Mouse (Mus musculus) lung, postnatal 25 days (tissue): Measurements from ENCODE around the gene Cphx3.
"Not testable (repeated sequence)": the region's sequence is repeated elsewhere in the genome, so short reads cannot be mapped to it uniquely, and the experiment has no call there.

Experiments used
- DNase-seq: peaks from one replicate; pipeline ENCODE4 v3.0.0; 2022; ENCODE audit warnings: low spot score

Gene Cphx3

DNA sequence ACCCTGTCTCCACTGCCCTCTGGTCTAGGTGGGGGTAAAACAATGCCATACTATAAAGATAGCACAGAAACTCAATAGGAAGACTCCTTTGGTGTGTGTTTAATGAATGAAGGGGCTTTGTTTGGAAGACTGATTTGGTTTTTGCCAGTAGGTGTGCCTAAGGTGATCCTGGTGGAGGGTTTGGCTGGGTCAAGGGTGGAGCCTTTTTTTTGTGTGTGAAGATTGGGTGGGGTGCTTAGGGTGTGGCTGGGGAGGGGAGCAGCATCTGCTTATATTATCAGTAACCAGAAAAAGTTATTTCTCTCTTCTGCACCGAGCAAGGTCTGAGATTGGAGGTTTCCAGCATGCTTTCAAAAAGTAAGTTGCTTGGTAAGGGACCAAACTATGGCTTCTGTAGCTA, at the start of gene Cphx3:
Gene Cphx3 (plus strand): TSS at position 301 of the 400 bp plus-strand sequence.
- not testable (repeated sequence) for DNase-seq

DNA sequence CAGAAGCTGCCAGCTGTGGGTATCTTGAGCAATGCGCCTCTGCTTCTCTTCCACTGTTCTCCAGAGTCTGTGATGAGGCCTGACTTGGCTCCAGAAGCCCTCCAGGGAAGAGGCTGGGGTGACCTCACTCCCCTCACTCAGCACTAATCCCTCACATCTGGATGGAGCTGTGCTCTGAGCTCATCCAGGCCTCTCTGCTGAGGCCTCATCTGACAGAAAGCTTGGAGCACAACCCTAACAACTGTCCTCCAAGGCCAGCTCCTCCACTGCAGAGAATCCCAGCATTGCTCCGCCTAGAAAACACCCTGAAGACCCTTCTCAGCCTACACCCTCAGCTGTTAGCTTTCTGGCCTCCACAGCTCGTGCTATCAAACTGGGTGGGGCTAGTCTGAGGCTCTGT, 47.7 kb upstream of the Cphx3 start:
- DNase-seq: not testable (repeated sequence)

DNA sequence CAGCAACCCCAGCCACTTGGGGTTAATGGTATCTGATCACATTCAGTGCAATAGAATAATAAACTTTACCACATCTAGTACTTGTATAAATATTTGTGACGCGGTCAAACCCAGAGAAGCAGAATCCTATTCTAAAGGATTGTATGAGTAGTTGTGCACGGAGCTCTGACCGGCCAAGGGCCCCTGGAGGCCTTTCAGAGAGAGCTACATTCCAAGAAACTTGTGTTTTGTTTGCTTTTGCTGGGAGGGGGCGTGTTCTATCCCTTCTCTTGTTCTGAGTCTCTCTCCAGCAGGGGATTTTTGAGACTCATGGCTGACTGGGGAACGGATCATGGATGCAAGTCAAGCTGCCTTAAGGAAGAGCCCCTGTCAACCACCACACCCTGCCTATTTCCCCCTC, 46.7 kb upstream of the Cphx3 start:
- DNase-seq: not testable (repeated sequence)

DNA sequence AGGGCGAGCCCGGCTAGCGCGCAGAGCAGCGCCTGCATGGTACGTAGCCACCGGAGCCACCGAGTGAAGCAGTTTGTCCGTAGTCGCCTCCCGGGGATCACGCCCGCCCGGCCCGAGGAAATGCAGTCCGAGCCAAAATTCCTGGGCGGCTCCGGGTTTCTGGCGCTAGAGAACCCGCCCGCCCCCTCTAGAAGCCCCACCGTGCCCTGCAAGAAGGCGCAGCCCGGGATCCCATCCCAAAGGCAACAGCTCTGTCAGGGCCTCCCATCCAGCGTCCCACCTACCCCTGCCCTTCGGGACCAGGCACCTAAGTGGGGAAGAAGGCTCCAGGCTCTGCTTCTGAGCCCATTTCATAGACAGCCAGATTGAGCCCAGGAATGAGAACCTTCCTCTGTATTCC, 39.5 kb upstream of the Cphx3 start, which contains the start of gene Gm9780:
Gene Gm9780 (minus strand): TSS at position 101 of the 400 bp plus-strand sequence.
- DNase-seq: not testable (repeated sequence)

DNA sequence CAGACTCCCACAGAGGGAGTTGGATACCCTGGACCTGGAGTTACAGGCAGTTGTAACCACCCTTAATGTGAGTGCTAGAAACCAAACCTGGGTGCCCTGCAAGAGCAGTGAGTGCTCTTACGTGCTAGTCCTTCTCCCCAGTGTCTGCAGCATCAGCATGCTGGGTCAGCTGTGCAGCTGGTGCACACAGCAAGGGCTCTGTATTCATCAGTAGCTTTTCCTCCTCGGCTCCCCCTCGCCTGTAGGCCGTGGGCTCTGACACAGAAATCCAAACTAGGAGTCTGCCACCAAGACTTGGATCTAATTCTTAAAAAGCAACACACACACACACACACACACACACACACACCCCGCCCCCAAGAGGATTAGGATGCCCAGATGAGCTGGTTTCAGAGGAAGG, 37.1 kb upstream of the Cphx3 start:
- not testable (repeated sequence) for DNase-seq

DNA sequence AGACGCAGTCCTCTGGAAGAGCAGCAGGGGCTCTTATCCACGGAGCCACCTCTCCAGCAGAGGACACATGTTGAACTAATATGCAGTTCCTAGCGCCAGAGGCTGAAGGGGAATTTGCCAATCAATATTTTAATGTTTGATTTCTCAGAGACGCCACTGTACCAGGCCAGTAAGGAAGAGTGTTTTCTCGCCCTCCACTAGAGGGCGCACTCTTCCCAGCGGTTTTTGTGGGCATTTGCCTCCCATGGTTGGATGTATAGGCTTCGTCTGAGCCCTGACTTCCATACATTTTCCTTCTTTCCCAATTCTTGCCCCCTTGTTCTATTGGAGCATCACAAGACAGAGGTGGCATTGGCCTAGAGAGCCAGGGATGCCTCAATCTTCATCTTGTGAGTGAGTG, 35.1 kb upstream of the Cphx3 start:
- DNase-seq: not testable (repeated sequence)

DNA sequence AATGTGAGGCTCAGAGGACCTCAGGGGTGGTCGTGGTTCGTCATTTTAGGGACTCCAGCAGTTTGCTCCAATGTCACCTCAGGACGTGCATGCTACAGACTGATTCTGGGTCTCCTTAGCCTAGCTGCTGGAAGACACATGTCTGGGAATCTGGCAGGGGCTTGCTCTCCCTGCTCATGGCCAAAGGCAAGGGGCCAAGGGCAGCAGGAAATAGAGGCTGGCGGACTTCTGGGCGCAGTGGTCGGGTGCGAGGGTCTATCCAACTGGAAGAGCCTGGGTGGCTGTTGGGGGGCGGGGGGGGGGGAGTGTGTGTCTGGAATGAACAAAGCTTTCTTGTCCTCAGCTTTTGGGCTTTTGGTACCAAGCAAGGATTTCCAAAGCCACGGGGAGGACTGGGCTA, 33.3 kb upstream of the Cphx3 start:
- not testable (repeated sequence) for DNase-seq

DNA sequence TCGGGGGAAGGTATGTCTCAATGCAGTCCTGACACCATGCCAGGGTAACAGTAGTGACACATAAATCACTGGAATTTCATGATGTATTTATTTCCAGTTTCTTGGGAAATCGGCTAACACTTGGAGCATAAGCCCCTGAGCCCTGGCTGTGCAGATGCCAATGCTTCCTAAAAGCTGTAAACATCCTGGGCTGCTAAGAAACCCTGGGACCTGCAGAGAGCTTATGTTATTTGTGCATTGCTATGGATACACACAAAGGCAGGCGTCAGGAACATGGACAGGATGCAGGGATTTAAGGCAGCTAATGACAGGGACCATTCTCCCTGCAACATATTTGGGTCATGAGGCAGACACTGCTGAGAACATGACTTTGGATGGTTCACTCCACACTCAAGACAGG, 23.9 kb upstream of the Cphx3 start:
- not testable (repeated sequence) for DNase-seq

DNA sequence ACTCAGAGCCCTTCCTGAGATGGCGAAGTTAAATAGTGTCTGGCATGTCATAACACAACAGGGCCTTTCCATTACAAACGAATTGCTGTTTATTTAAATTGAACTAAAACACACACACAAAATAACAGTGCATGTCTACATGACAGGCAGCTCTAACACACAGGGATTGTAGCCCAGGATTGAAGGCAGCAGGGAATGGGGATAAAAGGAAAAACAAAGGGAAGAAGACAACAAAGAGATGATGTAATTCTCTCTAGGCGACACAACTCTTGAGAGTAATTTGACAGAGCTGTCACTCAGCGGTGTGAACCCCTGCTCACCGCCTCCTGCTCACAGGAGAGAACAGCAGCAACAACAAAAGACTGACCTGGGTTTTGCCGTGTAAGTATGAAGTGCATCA, 22.7 kb upstream of the Cphx3 start:
- not testable (repeated sequence) for DNase-seq

DNA sequence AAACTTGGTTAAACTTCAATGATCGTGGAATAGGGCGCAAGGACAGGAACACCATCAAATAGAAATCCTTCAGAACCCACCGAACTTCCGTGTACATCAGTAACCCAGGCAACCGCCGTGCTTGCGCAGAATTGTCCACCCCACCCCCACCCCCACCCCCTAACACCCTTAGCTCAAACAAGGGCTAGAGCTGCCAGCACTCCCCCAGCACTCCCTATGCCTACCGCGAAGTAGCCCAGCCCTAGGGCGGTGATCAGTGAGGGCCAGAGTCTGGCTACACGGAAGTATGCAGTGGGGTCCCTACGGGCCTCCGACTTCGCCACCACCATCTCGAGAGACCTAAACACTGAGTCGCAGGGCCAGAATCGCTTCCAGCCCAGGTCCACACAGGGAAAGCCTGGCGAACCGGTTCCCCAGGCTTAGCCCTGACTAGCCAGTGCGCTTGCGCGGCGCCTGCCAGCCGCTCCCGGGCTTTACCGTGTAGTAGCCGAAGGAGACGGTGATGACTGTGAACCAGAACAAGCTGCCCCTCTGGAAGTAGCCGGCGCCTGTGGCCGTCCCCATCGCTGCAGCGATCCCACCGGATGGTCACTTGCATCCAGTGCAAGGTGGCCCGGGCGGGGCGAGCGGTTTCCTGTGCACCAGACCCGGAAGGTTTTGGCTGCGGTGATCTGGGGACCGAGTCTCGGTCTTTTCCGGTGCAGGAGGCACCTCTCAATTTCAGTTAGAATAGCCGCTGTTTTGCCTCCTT, 15.3 kb upstream of the Cphx3 start:
- not testable (repeated sequence) for DNase-seq

DNA sequence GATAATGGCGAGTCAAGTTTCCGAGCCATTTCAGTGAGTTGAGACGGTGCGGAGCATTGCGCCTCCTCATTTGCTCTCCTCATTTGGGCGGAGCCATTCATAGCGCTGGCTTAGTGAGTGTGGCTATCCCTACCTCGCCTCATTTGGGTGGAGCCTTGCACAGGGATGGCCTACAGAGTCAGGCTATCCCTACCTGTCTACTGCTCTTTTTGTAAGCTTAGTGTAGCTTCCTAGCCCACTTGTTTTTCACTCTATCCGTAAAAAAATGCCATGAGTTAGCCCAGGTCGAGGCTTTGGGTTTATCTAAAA, 14.8 kb upstream of the Cphx3 start, which contains the start of gene Tmem254c:
Gene Tmem254c (minus strand): TSS at position 31 of the 309 bp plus-strand sequence.
- DNase-seq: not testable (repeated sequence)

DNA sequence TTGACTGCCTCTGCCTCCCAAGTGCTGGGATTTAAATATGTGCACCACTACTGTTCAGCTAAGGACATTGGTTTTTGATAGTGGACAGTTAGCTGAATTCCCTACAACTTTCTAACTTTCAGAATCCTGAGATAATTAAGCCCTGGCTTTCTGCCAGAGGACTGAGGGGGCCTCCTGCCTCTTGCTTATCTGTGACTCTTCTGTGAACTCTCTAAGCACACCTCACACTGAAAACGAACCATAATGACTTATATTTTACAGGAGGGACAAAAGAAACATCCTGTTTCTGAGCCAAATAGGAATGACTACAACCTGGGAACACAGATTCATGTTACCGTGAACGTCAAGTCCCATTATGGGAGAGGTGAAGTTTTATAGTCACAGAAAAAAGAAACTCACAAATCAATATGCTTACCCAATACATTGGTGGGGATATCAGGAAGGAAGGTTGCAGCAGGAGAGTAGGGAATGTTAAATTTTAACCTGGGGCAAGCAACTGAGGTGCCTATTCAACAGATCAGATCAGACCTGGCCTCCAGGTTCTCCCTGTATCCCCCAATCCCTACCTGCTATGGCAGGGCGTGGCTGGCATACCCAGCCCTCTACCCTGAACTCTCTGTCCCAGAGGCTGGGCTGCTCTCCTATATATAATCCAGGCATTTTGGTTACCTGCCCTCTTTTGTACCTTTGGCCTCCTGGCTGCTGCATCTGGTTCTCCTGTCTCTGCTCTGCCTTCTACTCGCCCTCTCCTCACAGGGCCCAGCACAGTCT, 5.3 kb upstream of the Cphx3 start:
- DNase-seq: not testable (repeated sequence)

DNA sequence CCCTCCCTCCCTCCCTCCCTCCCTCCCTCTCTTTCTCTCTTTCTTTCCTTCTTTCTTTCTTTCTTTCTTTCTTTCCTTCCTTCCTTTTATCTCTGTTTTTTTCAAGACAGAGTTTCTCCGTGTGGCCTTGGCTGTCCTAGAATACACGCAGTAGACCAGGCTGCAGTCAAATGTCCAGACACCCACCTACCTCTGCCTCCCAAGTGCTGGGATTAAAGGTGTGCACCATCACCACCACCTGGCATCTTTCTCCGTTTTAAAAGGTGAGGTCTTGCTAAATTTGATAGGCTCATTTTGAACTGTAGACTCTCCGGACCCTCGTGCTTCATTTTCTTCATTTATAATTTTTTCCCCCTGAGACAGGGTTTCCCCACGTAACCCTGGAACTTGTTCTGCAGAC, 881 bp upstream of the Cphx3 start, which contains the start of gene Cphx2:
Gene Cphx2 (plus strand): TSS at position 301 of the 400 bp plus-strand sequence.
- DNase-seq: not testable (repeated sequence)

DNA sequence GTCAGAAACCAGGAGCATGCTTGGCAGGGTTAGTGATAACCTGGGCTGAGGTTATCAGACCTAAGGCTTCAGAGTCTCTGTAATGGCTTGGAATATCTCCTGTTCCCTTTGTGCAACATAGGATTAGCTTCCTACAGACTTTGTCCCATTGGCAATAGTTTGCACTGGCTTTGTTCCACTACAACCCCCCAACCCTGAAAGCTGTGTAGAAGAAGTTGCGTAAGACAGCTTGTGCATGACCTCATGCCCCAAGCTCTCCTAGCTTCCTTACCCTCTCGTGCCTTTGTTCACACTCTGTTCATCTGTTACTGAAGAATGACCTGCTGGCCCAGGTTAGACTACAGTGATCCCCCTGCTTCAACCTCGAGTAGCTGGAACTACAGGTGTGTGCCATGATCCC, 15.5 kb downstream of the Cphx3 start:
- not testable (repeated sequence) for DNase-seq

DNA sequence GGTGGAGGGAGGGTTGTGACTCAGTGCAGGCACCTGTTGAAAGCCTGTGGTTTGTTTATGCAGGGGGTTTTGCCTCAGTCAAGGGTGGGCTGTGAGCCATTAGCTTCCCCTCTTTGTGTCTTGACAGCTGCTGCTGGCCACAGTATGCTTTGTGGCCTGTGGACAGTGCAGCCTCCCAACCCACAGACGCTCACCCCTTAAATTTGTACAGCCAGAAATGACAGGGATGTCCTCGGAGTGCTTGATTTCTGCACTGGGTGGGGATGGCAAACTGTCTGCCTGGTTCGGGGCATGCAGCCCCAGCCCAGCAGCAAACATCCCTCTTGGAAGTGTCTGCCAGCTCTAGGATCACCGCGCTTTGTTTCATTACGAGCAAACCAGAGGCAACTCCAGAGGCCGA, 36.1 kb downstream of the Cphx3 start, which contains the start of gene Duxbl2:
Gene Duxbl2 (plus strand): TSS at position 200 of the 400 bp plus-strand sequence.
- not testable (repeated sequence) for DNase-seq

DNA sequence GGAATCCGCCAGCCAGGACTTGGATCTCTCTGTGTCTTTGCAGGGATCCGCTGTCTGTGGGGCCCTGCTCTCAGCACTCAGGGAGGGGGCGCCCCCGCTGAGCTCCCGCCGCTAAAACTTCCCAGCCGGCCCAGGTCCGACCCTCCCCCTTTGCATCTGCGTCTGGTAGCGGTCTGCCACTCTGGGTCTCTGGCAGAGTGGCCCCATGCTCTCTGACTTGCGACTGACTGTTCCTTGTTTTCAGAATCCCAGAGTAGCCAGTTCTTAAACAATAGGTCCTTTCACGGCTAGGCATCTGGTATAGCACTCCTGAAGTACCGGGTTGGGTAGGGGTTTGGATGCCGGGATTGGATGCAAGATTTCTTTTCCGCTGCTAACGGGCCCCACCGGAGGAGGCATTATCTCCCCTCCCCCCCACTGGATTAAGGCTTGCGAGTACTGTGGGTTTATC, 36.5 kb downstream of the Cphx3 start:
- not testable (repeated sequence) for DNase-seq

DNA sequence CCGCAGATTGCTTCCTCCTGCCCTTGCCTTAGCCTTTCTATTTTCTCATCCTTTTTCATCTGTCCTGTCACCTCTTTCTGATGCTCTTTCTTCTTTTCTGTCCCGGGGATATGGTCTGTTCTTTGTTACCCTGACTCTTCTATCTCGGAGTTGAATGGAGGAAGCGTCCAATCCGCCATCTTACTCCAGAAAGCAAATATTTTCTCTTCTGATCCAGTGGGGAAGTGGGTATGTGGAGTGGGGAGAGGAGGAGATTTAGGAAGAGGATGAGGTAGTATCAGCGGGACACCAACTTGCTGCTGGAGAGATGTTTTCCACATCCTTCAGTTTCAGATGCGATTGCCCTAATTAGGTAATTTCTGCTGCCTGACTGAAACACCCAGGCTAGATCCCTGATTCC, 37.0 kb downstream of the Cphx3 start:
- DNase-seq: not testable (repeated sequence)

DNA sequence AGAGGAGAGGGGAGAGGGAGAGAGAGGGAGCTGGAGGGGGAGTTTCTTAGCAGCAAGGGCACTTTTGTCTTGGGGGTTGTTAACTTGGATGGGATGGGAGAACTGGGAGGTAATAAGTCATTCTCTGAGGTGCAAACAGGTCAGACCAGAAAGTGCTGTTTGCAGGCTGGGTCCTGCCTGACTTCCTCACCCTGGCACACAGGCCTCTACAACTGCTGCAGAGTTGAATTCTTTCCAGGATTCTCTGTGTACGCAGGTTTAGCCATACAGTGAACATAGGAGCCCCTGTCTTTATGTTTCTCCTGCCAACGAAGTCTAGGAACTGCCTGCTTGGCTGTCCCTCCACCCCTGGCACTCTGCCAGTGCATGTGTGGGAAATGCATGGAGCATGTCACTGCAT, 65.0 kb downstream of the Cphx3 start:
- not testable (repeated sequence) for DNase-seq

DNA sequence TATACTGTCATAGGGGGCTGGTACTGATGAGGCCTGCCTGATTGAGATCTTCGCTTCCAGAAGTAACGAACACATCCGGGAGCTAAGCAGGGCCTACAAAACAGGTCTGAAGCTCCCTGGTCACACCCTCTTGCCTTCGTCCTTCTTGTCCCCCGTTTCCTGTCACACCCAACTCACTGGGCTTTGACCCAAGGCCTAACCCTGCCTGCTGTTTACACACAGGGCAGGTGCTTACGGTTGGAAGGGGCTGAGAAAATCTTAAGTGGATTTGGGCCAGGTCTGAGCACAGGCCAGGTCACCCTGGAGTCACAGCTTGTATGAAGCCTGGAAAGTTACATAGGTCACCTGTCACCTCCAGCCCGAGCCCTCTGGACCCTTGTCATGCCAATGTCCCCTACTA, 73.9 kb downstream of the Cphx3 start:
- not testable (repeated sequence) for DNase-seq

DNA sequence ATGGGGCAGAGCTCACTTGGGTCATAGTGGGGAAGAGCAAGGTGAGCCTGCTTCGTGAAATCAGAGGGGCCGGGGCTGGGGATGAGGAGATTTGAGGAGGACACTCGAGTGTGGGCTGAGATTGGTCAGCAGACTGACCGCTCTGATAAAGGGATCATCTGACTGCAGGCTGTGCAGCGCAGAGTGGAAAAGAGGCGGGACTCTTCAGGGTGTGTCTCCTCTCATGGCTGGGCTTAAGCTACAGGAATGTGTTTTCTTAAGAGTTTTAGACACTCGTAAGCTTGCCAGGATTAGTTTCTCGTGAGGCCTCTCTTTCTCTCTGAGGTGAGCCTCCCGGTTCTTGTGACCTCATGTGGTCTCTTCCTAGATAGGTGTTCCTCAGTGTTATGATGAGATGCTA, 79.1 kb downstream of the Cphx3 start:
- not testable (repeated sequence) for DNase-seq

DNA sequence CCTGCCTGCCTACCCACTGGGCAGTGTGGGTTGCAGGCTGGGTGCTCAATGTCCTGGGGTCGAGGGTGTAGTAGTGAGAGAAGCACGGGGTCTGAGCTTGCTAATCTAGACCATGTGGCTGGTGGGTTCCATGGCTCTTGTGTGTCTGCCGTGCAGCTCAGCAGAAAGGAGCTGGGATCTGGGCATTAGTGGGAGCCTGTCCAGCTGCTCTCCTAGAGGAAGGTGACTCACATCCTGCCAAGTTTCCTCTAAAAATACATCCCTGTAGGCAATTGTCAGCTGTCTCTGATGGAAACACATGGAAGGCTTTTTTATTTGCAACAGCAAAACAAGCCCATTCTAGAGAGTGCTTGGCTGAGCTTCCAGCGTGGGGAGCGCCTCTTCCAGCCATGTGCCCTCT, 80.3 kb downstream of the Cphx3 start:
- not testable (repeated sequence) for DNase-seq

DNA sequence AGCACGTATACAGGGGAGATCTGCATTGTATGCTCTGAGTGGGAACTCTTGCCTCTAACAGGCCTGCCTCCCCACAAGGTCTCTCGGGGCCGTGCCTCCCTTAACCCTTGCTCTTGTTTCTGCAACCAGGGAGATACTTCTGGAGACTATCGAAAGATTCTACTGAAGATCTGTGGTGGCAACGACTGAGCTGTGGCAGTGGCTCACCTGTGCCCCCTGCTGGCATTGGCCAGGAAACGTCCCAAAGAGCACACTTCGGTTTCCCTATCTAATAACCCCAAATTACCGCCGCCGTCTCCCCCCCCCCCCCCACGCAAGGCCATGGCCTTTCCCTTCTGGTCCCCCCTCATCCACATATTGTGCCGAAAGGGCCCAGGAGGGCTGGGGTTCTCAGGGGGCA, 83.2 kb downstream of the Cphx3 start:
- not testable (repeated sequence) for DNase-seq

DNA sequence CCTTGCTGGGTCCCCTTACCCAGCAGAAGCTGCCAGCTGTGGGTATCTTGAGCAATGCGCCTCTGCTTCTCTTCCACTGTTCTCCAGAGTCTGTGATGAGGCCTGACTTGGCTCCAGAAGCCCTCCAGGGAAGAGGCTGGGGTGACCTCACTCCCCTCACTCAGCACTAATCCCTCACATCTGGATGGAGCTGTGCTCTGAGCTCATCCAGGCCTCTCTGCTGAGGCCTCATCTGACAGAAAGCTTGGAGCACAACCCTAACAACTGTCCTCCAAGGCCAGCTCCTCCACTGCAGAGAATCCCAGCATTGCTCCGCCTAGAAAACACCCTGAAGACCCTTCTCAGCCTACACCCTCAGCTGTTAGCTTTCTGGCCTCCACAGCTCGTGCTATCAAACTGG, 91.9 kb downstream of the Cphx3 start:
- not testable (repeated sequence) for DNase-seq
